Mouse (Mus musculus): ENCODE results near the gene AI182371. TPM values are rescaled to one million over a fixed set of nuclear protein-coding genes. Genes with fewer than 3 reads are reported as not detected.

The AI182371 gene
- polyA plus RNA-seq, 1 experiment from 2014 or later: 5.5 TPM

Other genes with a start within 250 kb of the AI182371 start
- 2.2 and 2.3 TPM in 2 replicates for gene Cutal, start 227.1 kb downstream of the AI182371 start, polyA plus RNA-seq (2016; fragmentation: Nextera tagmentation; extraction: Ambion mirVana)
- gene Psmd5, start 226.6 kb downstream of the AI182371 start, polyA plus RNA-seq (2016; fragmentation: Nextera tagmentation; extraction: Ambion mirVana): 103 and 109 TPM in 2 replicates
- 3.1 and 3.7 TPM in 2 replicates for gene Phf19, start 187.5 kb downstream of the AI182371 start, polyA plus RNA-seq (2016; fragmentation: Nextera tagmentation; extraction: Ambion mirVana)
- 0.12 and 0.27 TPM in 2 replicates for gene Traf1, start 139.8 kb downstream of the AI182371 start, polyA plus RNA-seq (2016; fragmentation: Nextera tagmentation; extraction: Ambion mirVana)
- gene Hc, start 40.1 kb downstream of the AI182371 start, polyA plus RNA-seq (2016; fragmentation: Nextera tagmentation; extraction: Ambion mirVana): 14.2 and 16.0 TPM in 2 replicates
- 10.9 and 12.7 TPM in 2 replicates for gene Cntrl, start 7.9 kb upstream of the AI182371 start, polyA plus RNA-seq (2016; fragmentation: Nextera tagmentation; extraction: Ambion mirVana)
- 141 and 143 TPM in 2 replicates for gene Rab14, start 99.6 kb upstream of the AI182371 start, polyA plus RNA-seq (2016; fragmentation: Nextera tagmentation; extraction: Ambion mirVana)
- 76.8 and 80.4 TPM in 2 replicates for gene Gsn, start 154.8 kb upstream of the AI182371 start, polyA plus RNA-seq (2016; fragmentation: Nextera tagmentation; extraction: Ambion mirVana)
- 134 TPM in 2 replicates for gene Stom, start 235.4 kb upstream of the AI182371 start, polyA plus RNA-seq (2016; fragmentation: Nextera tagmentation; extraction: Ambion mirVana)

Measured in liver, embryonic 12.5 days (tissue).